Mouse (Mus musculus) intestine, postnatal 0 days (tissue): ENCODE measurements at regions not wholly inside any gene's neighbourhood (a gene's known extent, or its start where the extent isn't known, plus 50 kb on each side); places are given as distances from the start of the nearest gene placed in this dataset.

Experiments
- ATAC-seq: fragments of 200-750 bp; cut with Nextera tagmentation; 2 replicates; pipeline ENCODE4 v1.8.0; 2017; ENCODE audit warnings: mild to moderate bottlenecking, moderate TSS enrichment, moderate library complexity
- H3K27ac ChIP-seq: fragments of 300-500 bp; sonication (generic); 2 replicates; pipeline ENCODE4 v1.5.1; 2014; ENCODE audit warnings: mild to moderate bottlenecking, low read depth, low read length, moderate library complexity
- H3K27me3 ChIP-seq: fragments of 300-500 bp; sonication (generic); replicated peaks from 2 replicates; pipeline ENCODE4 v1.6.1; 2014; ENCODE audit warnings: low read length, mixed read lengths; ENCODE audit not compliant: control insufficient read depth, insufficient read depth
- H3K36me3 ChIP-seq: fragments of 300-500 bp; sonication (generic); 2 replicates; pipeline ENCODE4 v1.6.1; 2014; ENCODE audit warnings: mild to moderate bottlenecking, moderate library complexity; ENCODE audit not compliant: control insufficient read depth, insufficient read depth
- H3K4me1 ChIP-seq: fragments of 300-500 bp; sonication (generic); replicated peaks from 2 replicates; pipeline ENCODE4 v1.6.1; 2014; ENCODE audit warnings: antibody characterized with exemption, low read length, mixed read lengths; ENCODE audit not compliant: control insufficient read depth, insufficient read depth
- H3K4me2 ChIP-seq: fragments of 300-500 bp; sonication (generic); replicated peaks from 2 replicates; pipeline ENCODE4 v1.6.1; 2014; ENCODE audit warnings: low read depth, mild to moderate bottlenecking, moderate library complexity
- H3K4me3 ChIP-seq: fragments of 300-500 bp; sonication (generic); 2 replicates; pipeline ENCODE4 v1.5.1; 2014; ENCODE audit warnings: low read depth, low read length
- H3K9ac ChIP-seq: fragments of 300-500 bp; sonication (generic); 2 replicates; pipeline ENCODE4 v1.6.1; 2014; ENCODE audit warnings: mild to moderate bottlenecking, low read depth, low read length
- H3K9me3 ChIP-seq: fragments of 300-500 bp; sonication (generic); 2 replicates; pipeline ENCODE4 v1.6.1; 2016; ENCODE audit warnings: mixed run types; ENCODE audit not compliant: control insufficient read depth
- CTCF ChIP-seq: sonication (generic); IDR thresholded peaks from 2 replicates; pipeline ENCODE4 v1.5.1; 2016; ENCODE audit warnings: low read depth, mild to moderate bottlenecking, control low read depth, antibody characterized with exemption, moderate library complexity
- WGBS: fragments of 180-500 bp; shearing (Covaris S2); extraction: QIAGEN DNeasy Blood & Tissue Kit; methylation state at CpG from one replicate; pipeline ENCODE4 v1.1.7; 2014; 5-methylcytosine and 5-hydroxymethylcytosine counted together

GRCm38 (mm10) chr2:12802667-12803066 lies 121.2 kb upstream of the Pter start:
- Histone ChIP-seq H3K4me2 (no peak overlapping the region), H3K4me3 (no peak overlapping the region), H3K9ac (no peak overlapping the region), H3K4me1 (no peaks in the 10 kb centered on the region), H3K36me3 (no peaks in the 10 kb centered on the region), H3K27ac (no peak overlapping the region), H3K27me3 (no peaks in the 10 kb centered on the region), H3K9me3 (no peaks in the 10 kb centered on the region)
- ATAC-seq: no peak
- 73% methylated on average over 1 of the region's 1 CpGs for WGBS
- no peak for TF ChIP-seq CTCF

- H3K36me3 ChIP-seq: no peaks in the 10 kb centered on the region
- no peak overlapping the region for H3K9ac ChIP-seq
- H3K4me2 ChIP-seq: no peak overlapping the region
- no peak for TF ChIP-seq CTCF
- no peak for ATAC-seq
- H3K9me3 ChIP-seq: no peaks in the 10 kb centered on the region
- H3K27me3 ChIP-seq: no peaks in the 10 kb centered on the region
- H3K27ac ChIP-seq: no peak overlapping the region
- H3K4me3 ChIP-seq: no peak overlapping the region
- no peaks in the 10 kb centered on the region for H3K4me1 ChIP-seq
- 81% methylated on average over 2 of the region's 2 CpGs for WGBS
Measured at GRCm38 (mm10) chr2:12805096-12805495, 118.7 kb upstream of the Pter start.

- 68% methylated on average over 5 of the region's 5 CpGs for WGBS
- H3K4me3 ChIP-seq: no peak overlapping the region
- H3K27me3 ChIP-seq: no peaks in the 10 kb centered on the region
- no peak overlapping the region for H3K4me2 ChIP-seq
- no peak overlapping the region for H3K9ac ChIP-seq
- H3K27ac ChIP-seq: no peak overlapping the region
- H3K36me3 ChIP-seq: no peaks in the 10 kb centered on the region
- H3K9me3 ChIP-seq: no peaks in the 10 kb centered on the region
- no peak for TF ChIP-seq CTCF
- no peak for ATAC-seq
- no peaks in the 10 kb centered on the region for H3K4me1 ChIP-seq
Measured at GRCm38 (mm10) chr2:12808466-12808865, 115.4 kb upstream of the Pter start.

GRCm38 (mm10) chr2:12815339-12815738 lies 108.5 kb upstream of the Pter start:
- H3K4me2 ChIP-seq: no peak overlapping the region
- H3K4me3 ChIP-seq: no peak overlapping the region
- WGBS: 83% methylated on average over 5 of the region's 5 CpGs
- H3K27me3 ChIP-seq: no peaks in the 10 kb centered on the region
- no peaks in the 10 kb centered on the region for H3K36me3 ChIP-seq
- no peak for ATAC-seq
- TF ChIP-seq CTCF: no peak
- no peak overlapping the region for H3K27ac ChIP-seq
- no peaks in the 10 kb centered on the region for H3K9me3 ChIP-seq
- H3K4me1 ChIP-seq: no peaks in the 10 kb centered on the region
- no peak overlapping the region for H3K9ac ChIP-seq

GRCm38 (mm10) chr2:12825902-12826301 lies 97.9 kb upstream of the Pter start:
- Histone ChIP-seq H3K27me3 (no peaks in the 10 kb centered on the region), H3K9me3 (no peaks in the 10 kb centered on the region), H3K4me1 (no peaks in the 10 kb centered on the region), H3K9ac (no peak overlapping the region), H3K4me3 (no peak overlapping the region), H3K36me3 (no peaks in the 10 kb centered on the region), H3K27ac (no peak overlapping the region), H3K4me2 (no peak overlapping the region)
- TF ChIP-seq CTCF: no peak
- 84% methylated on average over 1 of the region's 1 CpGs for WGBS
- no peak for ATAC-seq

GRCm38 (mm10) chr2:12833579-12833978 lies 90.3 kb upstream of the Pter start:
- Histone ChIP-seq H3K27ac (no peak overlapping the region), H3K4me1 (no peaks in the 10 kb centered on the region), H3K36me3 (no peaks in the 10 kb centered on the region), H3K4me3 (no peak overlapping the region), H3K9ac (no peak overlapping the region), H3K4me2 (no peak overlapping the region), H3K27me3 (no peaks in the 10 kb centered on the region), H3K9me3 (no peaks in the 10 kb centered on the region)
- 95% methylated on average over 3 of the region's 3 CpGs for WGBS
- TF ChIP-seq CTCF: no peak
- no peak for ATAC-seq

GRCm38 (mm10) chr2:12866543-12866942 lies 57.3 kb upstream of the Pter start:
- no peak for ATAC-seq
- H3K27ac ChIP-seq: no peak overlapping the region
- H3K9me3 ChIP-seq: no peaks in the 10 kb centered on the region
- TF ChIP-seq CTCF: no peak
- H3K9ac ChIP-seq: no peak overlapping the region
- no peaks in the 10 kb centered on the region for H3K27me3 ChIP-seq
- no peaks in the 10 kb centered on the region for H3K4me1 ChIP-seq
- no peak overlapping the region for H3K4me3 ChIP-seq
- no peaks in the 10 kb centered on the region for H3K36me3 ChIP-seq
- H3K4me2 ChIP-seq: no peak overlapping the region
